8 mouse cellular contexts compared by ENCODE assay signal in genomic region chr3:58982896-58983837, GRCm38 (mm10). TPM values are rescaled to one million over a fixed set of nuclear protein-coding genes. Genes with fewer than 3 reads are reported as not detected.
A peak's percentile ranks its signal among the peaks of the same experiment; 100 is the strongest.
DNase-seq lines count a peak whose midpoint lies in the region; ATAC-seq lines count a peak whose summit lies in the region.

No protein-coding gene starts in this region.

- 51% methylated on average over 15 of the region's 15 CpGs for WGBS in hindbrain, embryonic 16.5 days

- peak; percentile 75 for ATAC-seq in hindbrain, embryonic 16.5 days
- ATAC-seq in monocyte, adult 5-6 weeks (replicated peaks; ENCODE audit: insufficient number of reproducible peaks, low FRiP score, low TSS enrichment, poor library complexity, severe bottlenecking) = no peak; the same call in 1 of the 2 replicates

- no peaks in the 10 kb centered on the region; the same call in 1 of the 2 replicates for H3K4me1 ChIP-seq in hindbrain, embryonic 16.5 days (ENCODE audit: control insufficient read depth, insufficient read depth, low read depth, low read length)
- peaks cover 46% of the 10 kb centered on the region for H3K4me1 ChIP-seq in megakaryocyte, embryonic 14.5 days

- H3K4me2 ChIP-seq in hindbrain, embryonic 16.5 days (ENCODE audit: low read length) = peak overlapping the region; percentile 50

- H3K27me3 ChIP-seq in hindbrain, embryonic 16.5 days (replicated peaks; ENCODE audit: control insufficient read depth, insufficient read depth, low read length) = no peaks in the 10 kb centered on the region; the same call in 1 of the 2 replicates
- H3K27me3 ChIP-seq in megakaryocyte, embryonic 14.5 days (replicated peaks) = no peaks in the 10 kb centered on the region

- peak; percentile 75 for DNase-seq in R1 (ENCODE audit: low read depth, low spot score)
- peak; percentile 77 to 86 for DNase-seq in cerebellum, adult 18-20 months
- peak; percentile 81 for DNase-seq in forelimb bud, embryonic 11.5 days (ENCODE audit: low read depth, low spot score)
- DNase-seq in left cerebral cortex, adult 18-20 months (ENCODE audit: low spot score in 2 of 2) = peak; percentile 71 to 82
- DNase-seq in right cerebral cortex, postnatal 10 days (ENCODE audit: low spot score in 2 of 2) = peak; percentile 76 to 79

- H3K9me3 ChIP-seq in hindbrain, embryonic 16.5 days (ENCODE audit: control insufficient read depth, low read length) = no peaks in the 10 kb centered on the region
- H3K9me3 ChIP-seq in megakaryocyte, embryonic 14.5 days = no peaks in the 10 kb centered on the region

- no peak overlapping the region; the same call in 1 of the 2 replicates for H3K4me3 ChIP-seq in hindbrain, embryonic 16.5 days (ENCODE audit: low read length)
- peak overlapping the region; percentile 93 for H3K4me3 ChIP-seq in megakaryocyte, embryonic 14.5 days (replicated peaks)

- no peak overlapping the region for H3K27ac ChIP-seq in hindbrain, embryonic 16.5 days (ENCODE audit: low read depth, low read length)

- H3K36me3 ChIP-seq in hindbrain, embryonic 16.5 days (ENCODE audit: control insufficient read depth, insufficient read depth, low read length) = no peaks in the 10 kb centered on the region
- no peaks in the 10 kb centered on the region for H3K36me3 ChIP-seq in megakaryocyte, embryonic 14.5 days (replicated peaks; ENCODE audit: low read length)

- H3K9ac ChIP-seq in hindbrain, embryonic 16.5 days (ENCODE audit: low read depth, low read length) = 0 out of 2 replicates have a peak overlapping the region, but pooled peaks have one; percentile 22

RNA-seq across cellular contexts. Expression of gene Med12l, which starts 22.5 kb away (rescaled TPM):
- 3.9 and 4.1 TPM in 2 replicates for polyA plus RNA-seq in hindbrain, embryonic 16.5 days (2015; fragmentation: Nextera tagmentation; extraction: Ambion mirVana)
- total RNA-seq in left cerebral cortex, adult 18-20 months (2021) = 10 to 100 TPM; 49.0 to 51.5 TPM
- 12.6 and 12.7 TPM in 2 replicates for polyA plus RNA-seq in megakaryocyte, embryonic 14.5 days (2012; ENCODE audit: insufficient read depth, low replicate concordance)
- 0.53 to 3.6 TPM (median 0.86 TPM) in 3 replicates for total RNA-seq in monocyte, adult 5-6 weeks (2017)

Comparison
In these comparisons a context has a peak if more than half of its experiments do, and no peak if none do; other contexts are left out.
1. RNA of gene Med12l, which starts 22.5 kb away (total RNA-seq): 49.0 to 51.5 TPM in left cerebral cortex, adult 18-20 months; 0.53 to 3.6 TPM in monocyte, adult 5-6 weeks; every median in the first group is over 10 times any median in the second.
2. Peak in every context shown above with its lines, with median percentiles within 50 percentile points of each other: DNase-seq.